Mouse (Mus musculus) CH12.LX (cell line): ENCODE measurements at regions not wholly inside any gene's neighbourhood (a gene's known extent, or its start where the extent isn't known, plus 50 kb on each side); places are given as distances from the start of the nearest gene placed in this dataset.

Experiments used
- DNase-seq: peaks from one replicate; pipeline ENCODE4 v3.0.0-alpha.2; 2013; ENCODE audit errors: extremely low read depth
- H3K27ac ChIP-seq: 2 replicates; pipeline ENCODE4 v1.5.1; 2012; ENCODE audit warnings: low read depth, mild to moderate bottlenecking, control low read depth, moderate library complexity; ENCODE audit not compliant: insufficient read depth
- H3K27me3 ChIP-seq: replicated peaks from 2 replicates; pipeline ENCODE3; 2012; ENCODE audit warnings: inconsistent platforms
- H3K36me3 ChIP-seq, 2 experiments: replicated peaks in 1 of 2; 2 replicates each; pipeline versions ENCODE3 to v1.6.1; 2012; ENCODE audit warnings: inconsistent platforms in 1 of 2, low read length in 1 of 2, mild to moderate bottlenecking in 1 of 2, mixed read lengths in 1 of 2, moderate library complexity in 1 of 2; ENCODE audit not compliant: control insufficient read depth in 1 of 2, insufficient read depth in 1 of 2
- H3K4me1 ChIP-seq, 2 experiments: 2 replicates each; pipeline ENCODE4 v1.6.1; 2012; ENCODE audit warnings: inconsistent platforms in 1 of 2, moderate library complexity in 1 of 2; ENCODE audit not compliant: insufficient read depth in 2 of 2, control insufficient read depth in 1 of 2
- H3K4me2 ChIP-seq: 2 replicates; pipeline ENCODE4 v1.6.1; 2012; ENCODE audit warnings: low read depth, mild to moderate bottlenecking, control low read depth; ENCODE audit not compliant: poor library complexity, insufficient read depth, severe bottlenecking
- H3K4me3 ChIP-seq, 3 experiments: fragments of 150-350 bp in 1 of 3; sonication (generic) in 1 of 3; replicated peaks in 1 of 3; 2 replicates each; pipeline versions ENCODE3 to v1.5.1; 2011 to 2012; ENCODE audit warnings: low read depth in 2 of 3, low read length in 2 of 3, mild to moderate bottlenecking in 2 of 3, moderate library complexity in 2 of 3, control low read depth in 1 of 3, improper control_type of control experiment in 1 of 3, inconsistent platforms in 1 of 3, mixed read lengths in 1 of 3; ENCODE audit not compliant: poor library complexity in 1 of 3
- H3K79me2 ChIP-seq: replicated peaks from 2 replicates; pipeline ENCODE4 v1.6.1; 2012; ENCODE audit warnings: mild to moderate bottlenecking, moderate library complexity; ENCODE audit not compliant: control insufficient read depth, poor library complexity, insufficient read depth, severe bottlenecking; ENCODE audit errors: extremely low read depth
- H3K9ac ChIP-seq: 2 replicates; pipeline ENCODE4 v1.6.1; 2012; ENCODE audit warnings: low read depth, mild to moderate bottlenecking, control low read depth, moderate library complexity; ENCODE audit not compliant: insufficient read depth
- H3K9me3 ChIP-seq: replicated peaks from 2 replicates; pipeline ENCODE3; 2012; ENCODE audit warnings: low read length, inconsistent platforms, mixed read lengths
- CHD1 ChIP-seq: IDR thresholded peaks from 2 replicates; pipeline ENCODE4 v1.6.1; 2012; ENCODE audit warnings: low read depth, low read length, improper control_type of control experiment, inconsistent platforms
- CTCF ChIP-seq, 2 experiments: IDR thresholded peaks in 1 of 2; conservative IDR thresholded peaks in 1 of 2; 2 replicates each; pipeline ENCODE4 v1.5.1; 2011 to 2012; ENCODE audit warnings: low read depth in 2 of 2, low read length in 2 of 2, improper control_type of control experiment in 1 of 2, inconsistent platforms in 1 of 2, mild to moderate bottlenecking in 1 of 2, moderate library complexity in 1 of 2
- E2F4 ChIP-seq: IDR thresholded peaks from 2 replicates; pipeline ENCODE4 v1.6.1; 2011; ENCODE audit warnings: low read depth, low read length, improper control_type of control experiment; ENCODE audit not compliant: insufficient replicate concordance
- ELF1 ChIP-seq: IDR thresholded peaks from 2 replicates; pipeline ENCODE4 v1.6.1; 2014; ENCODE audit warnings: low read depth, mild to moderate bottlenecking, inconsistent platforms, low read length, improper control_type of control experiment
- ETS1 ChIP-seq: conservative IDR thresholded peaks from 2 replicates; pipeline ENCODE4 v1.6.1; 2012; ENCODE audit warnings: low read depth, mild to moderate bottlenecking, inconsistent platforms, low read length, improper control_type of control experiment, moderate library complexity
- HCFC1 ChIP-seq: IDR thresholded peaks from 2 replicates; pipeline ENCODE4 v1.6.1; 2012; ENCODE audit warnings: low read depth, mild to moderate bottlenecking, inconsistent platforms, low read length, improper control_type of control experiment
- IRF4 ChIP-seq: IDR thresholded peaks from 2 replicates; pipeline ENCODE4 v1.6.1; 2014; ENCODE audit warnings: low read depth, mild to moderate bottlenecking, inconsistent platforms, low read length, improper control_type of control experiment
- KAT2A ChIP-seq: IDR thresholded peaks from 2 replicates; pipeline ENCODE4 v1.6.1; 2012; ENCODE audit warnings: low read length, improper control_type of control experiment, inconsistent platforms; ENCODE audit not compliant: insufficient replicate concordance
- MYC ChIP-seq: IDR thresholded peaks from 2 replicates; pipeline ENCODE4 v1.6.1; 2011; ENCODE audit warnings: low read depth, mild to moderate bottlenecking, improper control_type of control experiment, low read length
- NRF1 ChIP-seq: IDR thresholded peaks from 2 replicates; pipeline ENCODE4 v1.6.1; 2014; ENCODE audit warnings: low read depth, mild to moderate bottlenecking, inconsistent platforms, low read length, improper control_type of control experiment, moderate library complexity
- PAX5 ChIP-seq: IDR thresholded peaks from 2 replicates; pipeline ENCODE4 v1.6.1; 2012; ENCODE audit warnings: low read length, inconsistent platforms, mixed read lengths
- TCF12 ChIP-seq: IDR thresholded peaks from 2 replicates; pipeline ENCODE4 v1.6.1; 2014; ENCODE audit warnings: low read depth, mild to moderate bottlenecking, inconsistent platforms, low read length, improper control_type of control experiment
- UBTF ChIP-seq: IDR thresholded peaks from 2 replicates; pipeline ENCODE4 v1.6.1; 2012; ENCODE audit warnings: low read depth, mild to moderate bottlenecking, inconsistent platforms, low read length, improper control_type of control experiment, moderate library complexity
- USF1 ChIP-seq: IDR thresholded peaks from 2 replicates; pipeline ENCODE4 v1.6.1; 2014; ENCODE audit warnings: low read depth, mild to moderate bottlenecking, inconsistent platforms, low read length, improper control_type of control experiment
- ZC3H11A ChIP-seq: IDR thresholded peaks from 2 replicates; pipeline ENCODE4 v1.6.1; 2012; ENCODE audit warnings: low read depth, mild to moderate bottlenecking, inconsistent platforms, low read length, improper control_type of control experiment
- dilution Hi-C: fragments of 300-500 bp; cut with MboI; formaldehyde crosslinking; loops from 2 replicates; pipeline ENCODE4 v1.14.3; 2020; ENCODE audit warnings: low sequenced_read_pairs; ENCODE audit not compliant: extremely low pct_unique_long_range_greater_than_20kb, extremely low pct_ligation_motif_present
- in situ Hi-C: fragments of 300-500 bp; cut with MboI; formaldehyde crosslinking; loops from 3 replicates; pipeline ENCODE4 v1.14.3; 2019; ENCODE audit warnings: low sequenced_read_pairs, low pct_ligation_motif_present, low pct_unique_long_range_greater_than_20kb, mixed read lengths

DNA sequence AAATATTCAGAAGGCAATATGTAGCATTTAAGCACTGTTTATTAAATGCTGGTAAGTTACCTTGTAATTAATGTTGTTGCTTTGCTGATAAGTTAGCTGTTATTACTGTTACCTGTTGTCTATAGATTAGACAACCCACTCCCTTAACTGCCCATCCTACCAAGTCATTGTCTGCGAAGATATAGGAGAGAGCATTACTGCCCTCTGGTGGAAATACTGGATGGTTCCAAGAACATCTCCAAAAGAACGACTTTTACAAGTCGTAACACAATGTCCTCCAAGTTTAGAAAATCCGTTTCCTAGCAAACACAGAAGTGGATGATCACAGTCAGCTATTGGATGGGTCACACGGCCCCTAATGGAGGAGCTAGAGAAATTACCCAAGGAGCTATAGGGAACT is 162.2 kb upstream of the Cpne8 start:
- in situ Hi-C loops (no loop called here), dilution Hi-C loops (no loop called here)
- peaks cover 63% of the 10 kb centered on the region for H3K9me3 ChIP-seq
- DNase-seq, result no peak
- H3K27me3 ChIP-seq, result no peaks in the 10 kb centered on the region
- no peak overlapping the region for H3K9ac ChIP-seq
- no peaks in the 10 kb centered on the region for H3K4me1 ChIP-seq
- no peak overlapping the region for H3K4me2 ChIP-seq
- TF ChIP-seq TCF12, result no peak
- H3K27ac ChIP-seq, result no peak overlapping the region
- H3K36me3 ChIP-seq, result no peaks in the 10 kb centered on the region
- H3K4me3 ChIP-seq, result no peak overlapping the region
- no peaks in the 10 kb centered on the region for H3K79me2 ChIP-seq

GRCm38 (mm10) chr15:90835586-90835985 is 156.4 kb upstream of the Cpne8 start:
- Histone ChIP-seq H3K4me3 (no peak overlapping the region), H3K4me1 (no peaks in the 10 kb centered on the region), H3K9me3 (peaks cover 70% of the 10 kb centered on the region), H3K79me2 (no peaks in the 10 kb centered on the region), H3K27ac (no peak overlapping the region), H3K36me3 (no peaks in the 10 kb centered on the region), H3K4me2 (no peak overlapping the region), H3K27me3 (no peaks in the 10 kb centered on the region), H3K9ac (no peak overlapping the region)
- TF ChIP-seq TCF12 (no peak), ETS1 (no peak), CHD1 (no peak), NRF1 (no peak), ELF1 (no peak), E2F4 (no peak), ZC3H11A (no peak), USF1 (no peak), UBTF (no peak), IRF4 (no peak), PAX5 (no peak)
- no peak for DNase-seq
- dilution Hi-C loops (no loop called here), in situ Hi-C loops (no loop called here)

- Histone ChIP-seq H3K9ac (no peak overlapping the region), H3K4me1 (no peaks in the 10 kb centered on the region), H3K9me3 (peaks cover 23% of the 10 kb centered on the region), H3K27me3 (no peaks in the 10 kb centered on the region), H3K27ac (no peak overlapping the region), H3K4me3 (no peak overlapping the region), H3K36me3 (no peaks in the 10 kb centered on the region), H3K79me2 (no peaks in the 10 kb centered on the region), H3K4me2 (no peak overlapping the region)
- no peak for TF ChIP-seq ZC3H11A
- no peak for TF ChIP-seq HCFC1
- TF ChIP-seq MYC, result no peak
- no peak for TF ChIP-seq KAT2A
- TF ChIP-seq CTCF (conservative IDR thresholded peaks at IDR 0.05 in 1 of 2, IDR thresholded peaks at IDR 0.05 in 1 of 2; ENCODE audit: low read depth in 2 of 2, low read length in 2 of 2), result no peak
- no peak for TF ChIP-seq ELF1
- dilution Hi-C loops (no loop called here), in situ Hi-C loops (no loop called here)
- DNase-seq, result no peak
Observed at GRCm38 (mm10) chr15:90827816-90828215, 148.6 kb upstream of the Cpne8 start.
